Mouse (Mus musculus) intestine, embryonic 14.5 days (tissue): ENCODE results near the gene Olfr1022. TPM values are rescaled to one million over a fixed set of nuclear protein-coding genes. Genes with fewer than 3 reads are reported as not detected.

ENCODE experiments used
- ATAC-seq: fragments of 200-750 bp; cut with Nextera tagmentation; replicated peaks from 2 replicates; pipeline ENCODE4 v1.8.0; 2017; ENCODE audit warnings: low read depth, moderate number of reproducible peaks, moderate TSS enrichment, moderate library complexity; ENCODE audit not compliant: low FRiP score, low TSS enrichment
- DNase-seq: peaks from one replicate; pipeline ENCODE4 v3.0.0-alpha.2; 2018; ENCODE audit warnings: low spot score
- H3K27ac ChIP-seq: fragments of 300-500 bp; sonication (generic); 2 replicates; pipeline ENCODE4 v1.5.1; 2014; ENCODE audit warnings: low read depth, mild to moderate bottlenecking, control low read depth
- H3K27me3 ChIP-seq: fragments of 300-500 bp; sonication (generic); replicated peaks from 2 replicates; pipeline ENCODE4 v1.6.1; 2014; ENCODE audit warnings: low read length, control low read depth; ENCODE audit not compliant: control insufficient read depth, insufficient read depth
- H3K36me3 ChIP-seq: fragments of 300-500 bp; sonication (generic); 2 replicates; pipeline ENCODE4 v1.6.1; 2014; ENCODE audit warnings: low read length, control low read depth; ENCODE audit not compliant: control insufficient read depth, insufficient read depth
- H3K4me1 ChIP-seq: fragments of 300-500 bp; sonication (generic); replicated peaks from 2 replicates; pipeline ENCODE4 v1.6.1; 2014; ENCODE audit warnings: low read length, control low read depth, mixed read lengths; ENCODE audit not compliant: control insufficient read depth, insufficient read depth
- H3K4me2 ChIP-seq: fragments of 300-500 bp; sonication (generic); 2 replicates; pipeline ENCODE4 v1.6.1; 2014; ENCODE audit warnings: low read length
- H3K4me3 ChIP-seq: fragments of 300-500 bp; sonication (generic); 2 replicates; pipeline ENCODE4 v1.5.1; 2014; ENCODE audit warnings: low read depth, low read length, control low read depth, mixed read lengths
- H3K9ac ChIP-seq: fragments of 300-500 bp; sonication (generic); 2 replicates; pipeline ENCODE4 v1.6.1; 2014; ENCODE audit warnings: mild to moderate bottlenecking, low read length
- H3K9me3 ChIP-seq: fragments of 300-500 bp; sonication (generic); 2 replicates; pipeline ENCODE4 v1.6.1; 2016; ENCODE audit warnings: low read length, control low read depth; ENCODE audit not compliant: control insufficient read depth
- WGBS: fragments of 180-500 bp; shearing (Covaris S2); extraction: QIAGEN DNeasy Blood & Tissue Kit; methylation state at CpG from one replicate; pipeline ENCODE4 v1.1.7; 2014; 5-methylcytosine and 5-hydroxymethylcytosine counted together
- polyA plus RNA-seq: library from polyadenylated mRNA; unstranded; fragments of >200 nt; fragmentation: Nextera tagmentation; extraction: Ambion mirVana; gene quantifications from 2 replicates; pipeline ENCODE4 v1.2.1, GENCODE M21; 2014

The Olfr1022 gene
- not detected in 2 replicates for polyA plus RNA-seq

DNA sequence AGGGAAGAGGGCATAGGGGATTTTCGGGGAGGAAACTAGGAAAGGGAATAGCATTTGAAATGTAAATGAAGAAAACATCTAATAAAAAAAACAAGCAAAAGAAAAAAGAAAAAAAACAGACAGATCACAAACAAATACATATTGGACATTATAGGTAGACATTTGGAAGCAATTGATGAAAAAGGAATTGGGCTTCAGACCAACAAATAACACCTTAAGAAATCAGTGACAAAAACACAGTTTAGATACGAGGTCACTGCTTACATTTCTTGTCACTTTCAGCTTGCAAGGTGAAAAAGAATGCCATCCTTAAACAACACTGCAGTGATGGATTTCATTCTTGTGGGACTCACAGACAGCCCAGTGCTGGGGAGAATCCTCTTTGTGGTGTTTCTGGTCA, at the start of gene Olfr1022:
Gene Olfr1022 (plus strand): TSS at position 301 of the 400 bp plus-strand sequence.
- no peak within 1 kb of the TSS for H3K4me3 ChIP-seq
- no peaks in the 10 kb centered on the region for H3K4me1 ChIP-seq
- 34% methylated on average over 2 of the region's 2 CpGs for WGBS
- ATAC-seq (no peak), DNase-seq (no peak)
- no peak within 1 kb of the TSS for H3K4me2 ChIP-seq
- no peaks in the 10 kb centered on the region for H3K27me3 ChIP-seq
- no peak within 1 kb of the TSS for H3K9ac ChIP-seq
- no peaks in the 10 kb centered on the region for H3K36me3 ChIP-seq
- no peak within 1 kb of the TSS for H3K27ac ChIP-seq
- H3K9me3 ChIP-seq: no peaks in the 10 kb centered on the region

DNA sequence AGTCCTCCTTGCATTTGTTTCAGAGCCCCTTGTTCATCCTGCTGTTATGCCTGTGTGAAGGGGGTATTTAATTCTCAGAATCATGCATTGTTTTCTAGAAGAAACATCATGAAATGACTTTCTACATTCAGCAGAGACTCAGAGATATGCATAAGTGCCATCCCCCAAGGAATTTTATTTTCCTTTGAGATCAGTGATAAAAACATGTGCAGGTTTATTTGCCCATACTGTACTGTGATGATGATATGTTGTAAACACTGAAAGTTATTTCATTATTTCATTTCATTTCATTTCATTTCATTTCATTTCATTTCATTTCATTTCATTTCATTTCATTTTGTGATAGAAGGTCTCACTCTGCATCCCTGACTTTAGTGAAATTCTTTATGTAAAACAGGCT, 23.0 kb upstream of the Olfr1022 start, which contains the start of gene Olfr1019:
Gene Olfr1019 (minus strand): TSS at position 101 of the 400 bp plus-strand sequence.
- Histone ChIP-seq H3K4me3 (no peak within 1 kb of the TSS), H3K27me3 (no peaks in the 10 kb centered on the region), H3K9ac (no peak within 1 kb of the TSS), H3K4me1 (no peaks in the 10 kb centered on the region), H3K9me3 (no peaks in the 10 kb centered on the region), H3K4me2 (no peak within 1 kb of the TSS), H3K27ac (no peak within 1 kb of the TSS), H3K36me3 (no peaks in the 10 kb centered on the region)
- no peak for ATAC-seq
- no peak for DNase-seq

DNA sequence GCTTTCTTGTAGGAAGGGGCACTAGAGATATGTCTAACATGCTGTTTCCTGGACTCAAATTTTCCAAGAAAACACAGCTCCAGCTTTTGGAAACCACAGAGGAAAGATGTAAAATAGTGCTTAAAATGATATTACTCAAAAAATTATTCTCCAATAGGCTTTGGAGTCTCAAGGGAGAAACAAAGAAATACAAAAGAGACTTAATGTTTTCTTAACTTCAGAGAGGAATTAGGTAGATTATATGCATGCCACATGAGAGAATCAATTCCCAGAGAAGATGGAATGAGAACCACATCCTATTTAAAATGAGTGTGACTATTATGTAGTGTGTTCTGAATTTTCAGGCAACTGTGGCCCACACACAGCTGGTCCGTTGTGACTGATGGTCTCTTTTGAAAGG, 21.7 kb upstream of the Olfr1022 start, which contains the start of gene Olfr1020:
Gene Olfr1020 (plus strand): TSS at position 301 of the 400 bp plus-strand sequence.
- Histone ChIP-seq H3K36me3 (no peaks in the 10 kb centered on the region), H3K4me2 (no peak within 1 kb of the TSS), H3K4me1 (no peaks in the 10 kb centered on the region), H3K27me3 (no peaks in the 10 kb centered on the region), H3K9ac (no peak within 1 kb of the TSS), H3K9me3 (no peaks in the 10 kb centered on the region), H3K4me3 (no peak within 1 kb of the TSS), H3K27ac (no peak within 1 kb of the TSS)
- ATAC-seq (no peak), DNase-seq (no peak)
- WGBS: 90% methylated on average over 1 of the region's 1 CpGs

DNA sequence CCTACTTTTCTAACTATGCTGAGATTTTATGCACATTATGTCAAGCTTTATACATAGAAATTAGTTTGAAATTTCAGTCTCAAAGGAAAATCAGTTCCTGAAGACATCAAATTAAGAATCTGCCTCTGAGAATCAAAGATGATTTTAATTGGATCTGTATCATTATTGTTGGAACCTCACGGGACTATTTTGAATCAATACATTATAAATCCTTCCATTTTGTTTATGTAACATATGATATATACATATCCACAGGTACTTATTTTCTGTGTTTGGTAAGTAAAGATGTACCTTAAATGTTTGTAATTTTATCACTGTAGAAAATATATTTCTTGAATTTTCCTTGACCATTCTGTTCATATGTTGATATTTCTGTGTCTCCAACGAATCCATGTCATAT, 16.9 kb downstream of the Olfr1022 start, which contains the start of gene Olfr1023:
Gene Olfr1023 (plus strand): TSS at position 301 of the 400 bp plus-strand sequence.
- H3K9me3 ChIP-seq: no peaks in the 10 kb centered on the region
- ATAC-seq: no peak

DNA sequence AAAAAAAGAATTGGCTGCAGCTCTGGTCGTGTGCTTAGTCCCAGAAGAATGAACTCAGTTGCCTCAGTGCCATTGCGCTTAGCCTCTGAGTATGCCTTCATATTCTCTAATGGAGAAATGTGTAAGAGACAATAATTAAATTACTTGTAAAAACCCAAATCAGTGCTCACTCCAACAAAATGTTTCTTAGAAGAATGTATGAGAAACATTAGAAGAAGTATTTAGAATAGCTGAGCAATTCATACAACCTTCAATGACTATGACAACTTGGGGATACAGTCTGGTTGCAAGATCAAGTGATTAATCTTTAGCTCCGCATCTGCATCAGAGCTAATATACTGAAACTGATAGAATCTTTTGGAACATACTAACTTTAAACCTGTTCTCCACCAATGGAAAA, 36.6 kb downstream of the Olfr1022 start, which contains the start of gene Olfr1024:
Gene Olfr1024 (minus strand): TSS at position 101 of the 400 bp plus-strand sequence.
- ATAC-seq (no peak), DNase-seq (no peak)
- Histone ChIP-seq H3K4me2 (no peak within 1 kb of the TSS), H3K9ac (no peak within 1 kb of the TSS), H3K9me3 (no peaks in the 10 kb centered on the region), H3K27me3 (no peaks in the 10 kb centered on the region), H3K27ac (no peak within 1 kb of the TSS), H3K36me3 (no peaks in the 10 kb centered on the region), H3K4me3 (no peak within 1 kb of the TSS), H3K4me1 (no peaks in the 10 kb centered on the region)
- 78% methylated on average over 3 of the region's 3 CpGs for WGBS

More for the DNA sequence above, 16.9 kb downstream of the Olfr1022 start, which contains the start of gene Olfr1023:
- H3K4me3 ChIP-seq: no peak within 1 kb of the TSS
- H3K36me3 ChIP-seq: no peaks in the 10 kb centered on the region
- no peak for DNase-seq
- H3K4me2 ChIP-seq: no peak within 1 kb of the TSS
- H3K27ac ChIP-seq: no peak within 1 kb of the TSS
- H3K9ac ChIP-seq: no peak within 1 kb of the TSS
- WGBS: 67% methylated on average over 2 of the region's 2 CpGs
- H3K27me3 ChIP-seq: no peaks in the 10 kb centered on the region
- H3K4me1 ChIP-seq: no peaks in the 10 kb centered on the region

DNA sequence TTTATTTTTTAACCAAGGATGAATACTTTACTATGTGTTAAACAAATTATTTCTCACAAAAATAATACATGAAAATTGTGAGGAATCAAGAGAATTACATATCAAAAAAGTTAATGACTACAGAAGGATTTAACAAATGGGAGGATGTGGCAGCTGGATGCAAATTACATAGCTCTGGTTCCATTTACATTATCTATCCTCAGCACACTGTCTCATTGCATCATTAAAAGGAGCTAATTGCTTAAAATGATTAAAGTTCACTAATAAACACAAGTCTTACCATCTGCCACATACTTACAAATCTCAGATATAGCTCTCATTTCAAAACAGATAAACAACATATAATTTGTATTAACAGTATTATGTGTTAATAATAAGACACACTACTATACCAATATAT, 44.8 kb downstream of the Olfr1022 start:
- H3K27me3 ChIP-seq: no peaks in the 10 kb centered on the region
- H3K9me3 ChIP-seq: no peaks in the 10 kb centered on the region
- no peak overlapping the region for H3K9ac ChIP-seq
- H3K36me3 ChIP-seq: no peaks in the 10 kb centered on the region
- no peak for ATAC-seq
- no peak overlapping the region for H3K4me2 ChIP-seq
- no peaks in the 10 kb centered on the region for H3K4me1 ChIP-seq
- H3K4me3 ChIP-seq: no peak overlapping the region
- DNase-seq: no peak
- H3K27ac ChIP-seq: no peak overlapping the region

DNA sequence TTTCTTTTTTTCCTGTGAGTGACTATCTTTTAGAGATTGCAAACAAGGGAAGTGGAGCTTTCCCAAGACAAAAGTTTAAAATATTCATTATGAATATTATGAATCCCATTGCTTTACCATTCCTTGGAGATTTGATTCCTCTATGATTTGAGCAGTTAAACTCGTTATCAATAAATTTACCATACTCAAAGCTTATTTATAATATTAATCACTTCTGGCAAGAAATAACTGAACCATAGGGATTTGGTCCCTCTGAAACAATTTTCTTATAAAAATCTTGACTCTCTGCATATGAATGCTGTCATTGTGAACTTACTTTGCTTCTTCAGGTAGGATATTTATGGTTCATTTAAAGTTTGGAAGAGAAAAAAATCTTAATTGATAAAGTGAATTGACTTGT, 46.5 kb downstream of the Olfr1022 start, which contains the start of gene Olfr1025-ps1:
Gene Olfr1025-ps1 (plus strand): TSS at position 301 of the 400 bp plus-strand sequence.
- Histone ChIP-seq H3K27me3 (no peaks in the 10 kb centered on the region), H3K4me3 (no peak within 1 kb of the TSS), H3K36me3 (no peaks in the 10 kb centered on the region), H3K4me1 (no peaks in the 10 kb centered on the region), H3K27ac (no peak within 1 kb of the TSS), H3K9me3 (no peaks in the 10 kb centered on the region), H3K4me2 (no peak within 1 kb of the TSS), H3K9ac (no peak within 1 kb of the TSS)
- 65% methylated on average over 1 of the region's 1 CpGs for WGBS
- ATAC-seq (no peak), DNase-seq (no peak)

Other genes with a start within 250 kb of the Olfr1022 start
- gene Olfr1002, start 217.9 kb upstream of the Olfr1022 start, polyA plus RNA-seq: not detected in 2 replicates
- not detected in 2 replicates for gene Olfr154, start 204.1 kb upstream of the Olfr1022 start, polyA plus RNA-seq
- not detected in 2 replicates for gene Olfr1006, start 189.8 kb upstream of the Olfr1022 start, polyA plus RNA-seq
- not detected in 2 replicates for gene Olfr1008, start 179.2 kb upstream of the Olfr1022 start, polyA plus RNA-seq
- not detected in 2 replicates for gene Olfr1009, start 153.2 kb upstream of the Olfr1022 start, polyA plus RNA-seq
- not detected in 2 replicates for gene Olfr1012, start 105.8 kb upstream of the Olfr1022 start, polyA plus RNA-seq
- not detected in 2 replicates for gene Olfr1013, start 101.5 kb upstream of the Olfr1022 start, polyA plus RNA-seq
- not detected in 2 replicates for gene Olfr1014, start 95.9 kb upstream of the Olfr1022 start, polyA plus RNA-seq
- not detected in 2 replicates for gene Olfr1015, start 86.6 kb upstream of the Olfr1022 start, polyA plus RNA-seq
- not detected in 2 replicates for gene Olfr1016, start 66.0 kb upstream of the Olfr1022 start, polyA plus RNA-seq
- not detected in 2 replicates for gene Olfr1018, start 50.1 kb upstream of the Olfr1022 start, polyA plus RNA-seq
- not detected in 2 replicates for gene Olfr1019, start 23.1 kb upstream of the Olfr1022 start, polyA plus RNA-seq
- not detected in 2 replicates for gene Olfr1020, start 21.6 kb upstream of the Olfr1022 start, polyA plus RNA-seq
- gene Olfr1023, start 17.0 kb downstream of the Olfr1022 start, polyA plus RNA-seq: not detected in 2 replicates
- gene Olfr1024, start 36.5 kb downstream of the Olfr1022 start, polyA plus RNA-seq: not detected in 2 replicates
- not detected in 2 replicates for gene Olfr1025-ps1, start 46.6 kb downstream of the Olfr1022 start, polyA plus RNA-seq
- gene Olfr1026, start 53.0 kb downstream of the Olfr1022 start, polyA plus RNA-seq: not detected in 2 replicates
- not detected in 2 replicates for gene Olfr1028, start 81.8 kb downstream of the Olfr1022 start, polyA plus RNA-seq
- not detected in 2 replicates for gene Olfr1029, start 105.3 kb downstream of the Olfr1022 start, polyA plus RNA-seq
- gene Olfr1030, start 110.7 kb downstream of the Olfr1022 start, polyA plus RNA-seq: not detected in 2 replicates
- not detected in 2 replicates for gene Olfr1031, start 121.7 kb downstream of the Olfr1022 start, polyA plus RNA-seq
- gene Olfr1032, start 136.9 kb downstream of the Olfr1022 start, polyA plus RNA-seq: not detected in 2 replicates
- gene Olfr1033, start 152.0 kb downstream of the Olfr1022 start, polyA plus RNA-seq: 2.3 and 2.7 TPM in 2 replicates
- 0.07 TPM in 1 of 2 replicates, not detected in the other for gene Olfr1034, start 177.3 kb downstream of the Olfr1022 start, polyA plus RNA-seq
- not detected in 2 replicates for gene Olfr1036, start 205.4 kb downstream of the Olfr1022 start, polyA plus RNA-seq
- not detected in 2 replicates for gene Olfr1037, start 218.8 kb downstream of the Olfr1022 start, polyA plus RNA-seq